Mouse (Mus musculus) left cerebral cortex, postnatal 10 days (tissue): ENCODE results near the gene Wscd2. TPM values are rescaled to one million over a fixed set of nuclear protein-coding genes. Genes with fewer than 3 reads are reported as not detected.

Experiments used
- DNase-seq, 2 experiments: peaks; one replicate each; pipeline ENCODE4 v3.0.0; 2021 to 2022; ENCODE audit warnings: low spot score in 2 of 2, mixed read lengths in 1 of 2; ENCODE audit errors: extremely low spot score in 1 of 2
- intact Hi-C: fragments of 180-260 bp; cut with DNase I; formaldehyde crosslinking; loops from one replicate; pipeline ENCODE4 v1.15.1; 2025
- total RNA-seq, 2 experiments: library from RNA; stranded (reverse); gene quantifications; 2 replicates each; pipeline ENCODE4 v1.2.3; 2021

The Wscd2 gene
- total RNA-seq, 2 experiments from 2014 or later: 57.3 to 60.8 TPM

DNA sequence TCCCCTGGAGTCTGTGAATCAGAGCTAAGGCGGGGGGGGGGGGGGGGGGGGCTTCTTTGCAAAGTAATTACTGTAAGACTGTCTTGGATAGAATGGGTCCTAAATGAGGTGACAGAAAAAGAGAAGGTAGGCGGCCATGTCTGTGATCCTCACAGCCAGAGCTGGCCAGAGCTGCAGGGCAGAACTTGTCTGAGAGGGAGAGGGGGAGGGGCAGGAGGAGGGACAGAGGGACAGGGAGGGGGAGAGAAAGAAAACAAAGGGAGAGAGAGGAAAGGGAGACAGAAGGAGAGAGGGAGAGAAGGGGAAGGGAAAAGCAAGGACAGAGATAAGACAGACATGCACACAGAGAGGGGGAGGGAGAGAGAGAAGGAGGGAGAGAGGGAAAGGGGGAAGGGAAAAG lies 132.9 kb downstream of the Wscd2 start:
- intact Hi-C loops: no loop called here

GRCm38 (mm10) chr5:113625068-113625467 lies 134.9 kb downstream of the Wscd2 start:
- no peak for DNase-seq
- intact Hi-C loops: no loop called here

More for the DNA sequence above, 132.9 kb downstream of the Wscd2 start:
- no peak for DNase-seq

DNA sequence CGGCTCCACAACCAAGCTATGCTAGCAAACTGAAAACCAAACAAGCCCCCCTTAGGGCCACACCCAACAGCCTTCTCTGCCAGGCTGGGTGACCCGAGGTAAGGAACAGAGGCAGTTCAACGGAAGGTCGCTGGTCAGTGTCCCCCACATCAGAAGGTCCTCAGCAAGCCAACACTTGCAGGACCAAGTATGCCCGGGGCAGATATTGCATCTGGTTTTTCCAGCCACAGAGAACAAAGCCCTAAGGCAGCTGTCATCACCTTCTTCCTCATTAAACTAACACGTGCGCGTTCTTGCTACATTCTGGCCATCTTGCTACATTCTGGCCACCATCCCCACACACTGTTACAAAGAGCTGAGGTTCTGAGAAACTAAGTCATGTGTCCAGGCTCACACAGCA lies 136.2 kb downstream of the Wscd2 start:
- intact Hi-C loops: no loop called here
- no peak for DNase-seq

GRCm38 (mm10) chr5:113626991-113627390 lies 136.9 kb downstream of the Wscd2 start:
- DNase-seq: no peak
- intact Hi-C loops: no loop called here

DNA sequence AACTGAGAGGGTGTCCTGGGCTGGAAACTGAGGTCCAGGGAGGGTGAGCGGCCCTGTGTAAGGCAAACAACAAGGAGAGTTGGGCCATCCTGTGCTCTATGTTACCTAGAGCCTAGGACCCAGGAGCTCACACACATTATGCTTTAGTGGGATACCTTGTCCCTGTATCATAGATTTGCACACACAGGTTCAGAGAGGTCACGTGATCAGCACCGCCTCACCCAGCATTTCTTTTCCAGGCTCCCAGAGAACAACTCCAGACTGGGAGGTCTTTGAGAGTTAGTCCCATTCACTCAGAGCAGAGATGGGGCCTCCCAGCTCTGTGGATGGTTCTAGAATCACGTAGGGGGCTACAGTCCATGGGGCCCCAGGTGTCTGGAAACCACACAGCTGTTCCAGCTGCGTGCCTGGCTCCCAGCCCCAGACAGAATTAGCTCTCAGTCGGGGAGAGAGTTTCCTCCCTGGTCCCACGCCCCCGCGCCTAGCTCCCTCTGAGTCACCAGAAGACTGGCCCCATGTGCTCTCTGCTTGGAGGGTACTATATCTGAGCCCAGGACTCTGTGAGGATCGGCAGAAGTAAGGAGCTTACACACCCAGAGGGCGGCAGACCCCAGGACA lies 137.8 kb downstream of the Wscd2 start:
- intact Hi-C loops: no loop called here
- peak in 1 of 2 experiments; percentile 82 for DNase-seq

GRCm38 (mm10) chr5:113629248-113629647 lies 139.1 kb downstream of the Wscd2 start:
- no peak for DNase-seq
- intact Hi-C loops: no loop called here

- intact Hi-C loops: no loop called here
- no peak for DNase-seq
Observed at GRCm38 (mm10) chr5:113630116-113630515, 140.0 kb downstream of the Wscd2 start.

GRCm38 (mm10) chr5:113633037-113633714 lies 143.0 kb downstream of the Wscd2 start:
- no peak for DNase-seq
- intact Hi-C loops: no loop called here

GRCm38 (mm10) chr5:113634024-113634651 lies 144.0 kb downstream of the Wscd2 start:
- DNase-seq: peak; percentile 64 to 80
- intact Hi-C loops: no loop called here

- intact Hi-C loops: no loop called here
- DNase-seq: peak in 1 of 2 experiments; percentile 26
Observed at GRCm38 (mm10) chr5:113634887-113635610, 144.9 kb downstream of the Wscd2 start.

DNA sequence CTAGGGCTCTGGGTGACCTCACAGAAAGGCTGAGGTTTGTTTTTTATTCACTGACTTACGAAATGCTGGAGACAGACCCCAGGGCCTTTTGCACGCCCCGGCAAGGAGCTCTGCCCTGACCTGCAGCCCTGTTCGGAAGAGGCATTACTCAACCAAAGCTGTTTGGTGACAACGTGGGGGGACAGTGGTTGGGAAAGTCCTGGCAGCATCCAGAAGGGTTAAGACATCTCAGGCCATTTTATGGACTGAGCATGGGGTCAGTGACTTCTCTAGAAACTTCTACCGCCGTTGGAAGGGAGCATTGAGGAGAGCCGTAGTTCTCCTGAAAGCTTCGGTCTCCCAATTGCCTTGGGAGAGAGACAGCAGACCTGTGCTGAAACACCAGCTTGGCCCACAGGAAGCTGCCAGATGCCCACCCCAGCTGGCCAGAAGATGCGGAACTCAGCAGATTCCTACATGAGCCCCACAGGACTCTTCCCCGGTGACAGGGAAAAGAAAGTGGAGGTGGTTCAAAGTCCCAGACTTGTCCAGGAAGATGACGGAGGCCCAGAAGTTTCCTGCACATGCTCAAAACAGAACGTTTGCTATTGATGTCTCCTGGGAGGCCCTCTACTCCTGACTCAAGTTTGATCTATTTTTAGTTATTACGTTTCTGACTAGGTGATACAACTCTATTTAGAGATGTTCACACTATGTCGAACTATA lies 145.9 kb downstream of the Wscd2 start:
- intact Hi-C loops: no loop called here
- DNase-seq: peak in 1 of 2 experiments; percentile 41

DNA sequence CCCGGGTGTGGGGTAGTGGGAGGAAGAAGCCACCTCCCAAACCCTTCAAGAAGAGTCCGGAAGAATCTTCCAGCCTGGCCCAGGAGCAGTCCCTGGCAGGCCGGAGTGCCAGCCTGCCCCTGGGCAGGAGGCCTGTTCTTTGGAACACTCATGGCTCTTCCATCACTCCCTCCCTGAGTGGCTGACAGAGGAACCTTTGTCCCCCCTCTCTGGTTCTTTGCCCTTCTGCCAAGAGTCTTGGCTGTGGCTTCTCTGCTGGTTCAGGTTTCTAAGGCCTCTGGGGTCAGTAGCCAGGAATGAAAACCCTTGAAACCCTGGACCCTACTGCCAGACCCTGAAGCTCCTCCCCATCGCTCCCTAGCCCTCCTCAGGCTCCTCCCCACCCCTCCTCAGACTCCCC lies 147.5 kb downstream of the Wscd2 start:
- DNase-seq: peak; percentile 32 to 35
- intact Hi-C loops: no loop called here

DNA sequence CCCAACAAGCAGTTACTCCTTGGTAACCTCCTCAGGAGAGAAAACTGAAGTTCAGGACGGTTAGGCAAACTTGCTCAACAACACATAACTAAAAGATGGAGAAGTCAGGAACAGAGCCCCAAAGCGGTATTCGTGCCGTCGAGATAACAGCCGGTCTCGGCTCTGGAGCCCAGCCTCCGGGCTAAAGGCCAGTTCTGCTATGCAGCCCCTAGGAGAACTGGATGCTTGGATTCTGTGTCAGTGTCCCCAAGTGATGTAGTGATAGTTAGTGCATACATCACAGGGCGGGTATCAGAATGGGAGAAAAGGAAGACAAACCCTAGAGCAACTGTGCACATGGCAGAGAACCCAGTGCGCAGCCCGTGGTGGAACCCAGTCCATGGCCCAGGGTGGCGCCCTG lies 147.9 kb downstream of the Wscd2 start:
- intact Hi-C loops: no loop called here
- no peak for DNase-seq

GRCm38 (mm10) chr5:113639126-113639525 lies 149.0 kb downstream of the Wscd2 start:
- intact Hi-C loops: no loop called here
- no peak for DNase-seq

Other genes starting within 250 kb of the Wscd2 start
- gene Sgsm1, start 179.5 kb upstream of the Wscd2 start, total RNA-seq: 10 to 100 TPM; 83.2 to 87.1 TPM
- gene Aym1, start 133.0 kb upstream of the Wscd2 start, total RNA-seq: not detected
- 1 to 10 TPM; 3.6 to 4.1 TPM for gene Cmklr1, start 160.1 kb downstream of the Wscd2 start, total RNA-seq
- gene 1700069L16Rik, start 234.4 kb downstream of the Wscd2 start, total RNA-seq: not detected
- gene Ficd, start 245.5 kb downstream of the Wscd2 start, total RNA-seq: 1 to 10 TPM; 7.2 to 8.0 TPM